Mouse (Mus musculus): Measurements from ENCODE around the gene 4930519P11Rik. TPM values are rescaled to one million over a fixed set of nuclear protein-coding genes. Genes with fewer than 3 reads are reported as not detected.

Gene 4930519P11Rik
- not detected in 2 replicates for polyA plus RNA-seq (2014; fragmentation: Nextera tagmentation; extraction: Ambion mirVana)

DNA sequence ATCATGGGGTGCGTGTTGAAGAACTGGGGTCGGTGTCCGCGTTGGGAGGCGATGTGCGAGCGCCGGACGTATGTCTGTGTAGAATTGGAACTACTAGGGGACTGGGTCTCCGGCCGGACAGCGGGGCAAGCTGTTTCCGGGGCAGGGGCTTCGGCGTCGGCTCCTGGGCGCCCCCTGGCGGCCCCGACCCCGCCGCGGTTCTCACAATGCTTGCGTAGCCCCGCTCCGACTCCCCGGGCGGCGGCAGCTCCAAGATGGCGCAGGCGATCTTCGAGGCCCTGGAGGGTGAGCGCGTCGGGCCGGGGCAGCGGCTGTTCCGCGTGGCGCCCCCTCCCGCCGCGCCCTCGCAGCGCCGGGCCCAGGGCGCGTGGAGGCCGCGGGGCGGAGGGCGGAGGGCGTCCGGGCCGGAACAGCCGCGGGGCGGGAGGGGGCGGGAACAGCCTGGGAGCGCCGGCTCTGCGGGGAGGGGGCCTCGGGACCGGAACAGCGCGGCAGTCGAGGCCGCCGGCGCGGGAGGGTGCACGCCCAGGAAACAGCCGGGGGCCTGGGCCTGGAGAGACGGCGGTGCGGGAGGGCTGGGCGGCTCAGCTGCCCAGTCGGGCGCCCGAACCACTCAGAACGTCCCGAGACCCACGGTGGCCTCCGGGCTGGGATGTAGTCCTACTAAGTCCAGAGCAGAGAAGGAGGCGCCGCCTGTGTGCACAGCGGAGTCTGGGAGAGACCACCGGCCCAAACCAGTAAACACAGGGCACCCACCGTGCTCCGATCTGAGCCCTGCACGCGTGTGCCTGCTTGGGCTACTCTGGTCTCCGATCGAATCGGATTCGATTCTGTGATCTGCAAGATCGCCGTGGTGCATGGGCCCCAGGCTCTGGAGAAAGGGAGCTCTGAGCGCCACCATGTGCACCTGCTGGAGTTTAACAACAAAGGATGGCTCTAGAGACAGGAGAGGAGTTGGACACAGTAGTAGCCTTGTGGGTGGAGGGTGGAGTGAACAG, at the start of gene 4930519P11Rik, which contains the start of gene Zfp341:
Gene 4930519P11Rik (minus strand): TSS at position 320 of the 998 bp plus-strand sequence.
Gene Zfp341 (plus strand): TSS at position 180 of the 998 bp plus-strand sequence.
- WGBS: under 1% methylated on average over 69 of the region's 98 CpGs
- peak within 1 kb of the TSS; percentile 57 for H3K4me3 ChIP-seq (ENCODE audit: low read depth, low read length)
- ATAC-seq (replicated peaks; ENCODE audit: insufficient number of reproducible peaks, low FRiP score, low TSS enrichment, low read depth) (peak; percentile 92), DNase-seq (ENCODE audit: low spot score) (peak; percentile 94)
- no peaks in the 10 kb centered on the region for H3K27me3 ChIP-seq (ENCODE audit: control insufficient read depth, insufficient read depth, low read length)
- H3K27ac ChIP-seq (replicated peaks; ENCODE audit: low read depth, low read length): peak within 1 kb of the TSS; percentile 91
- H3K9ac ChIP-seq (replicated peaks; ENCODE audit: low read length): peak within 1 kb of the TSS; percentile 87
- H3K36me3 ChIP-seq (replicated peaks; ENCODE audit: control insufficient read depth, insufficient read depth, low read depth, low read length): no peaks in the 10 kb centered on the region
- H3K4me1 ChIP-seq (ENCODE audit: control insufficient read depth, insufficient read depth, low read length): no peaks in the 10 kb centered on the region
- H3K9me3 ChIP-seq (replicated peaks; ENCODE audit: control insufficient read depth, low read length): no peaks in the 10 kb centered on the region
- peak within 1 kb of the TSS; percentile 83 for H3K4me2 ChIP-seq (ENCODE audit: low read depth, low read length)

GRCm38 (mm10) chr2:154659531-154660074, 46.4 kb upstream of the 4930519P11Rik start:
- no peaks in the 10 kb centered on the region for H3K36me3 ChIP-seq (replicated peaks; ENCODE audit: control insufficient read depth, insufficient read depth, low read depth, low read length)
- 72% methylated on average over 5 of the region's 5 CpGs for WGBS
- no peaks in the 10 kb centered on the region for H3K27me3 ChIP-seq (ENCODE audit: control insufficient read depth, insufficient read depth, low read length)
- H3K4me3 ChIP-seq (ENCODE audit: low read depth, low read length): no peak overlapping the region
- no peak for DNase-seq (ENCODE audit: low spot score)
- no peak overlapping the region for H3K27ac ChIP-seq (replicated peaks; ENCODE audit: low read depth, low read length)
- no peaks in the 10 kb centered on the region for H3K4me1 ChIP-seq (ENCODE audit: control insufficient read depth, insufficient read depth, low read length)
- no peak overlapping the region for H3K9ac ChIP-seq (replicated peaks; ENCODE audit: low read length)
- no peak overlapping the region for H3K4me2 ChIP-seq (ENCODE audit: low read depth, low read length)
- no peaks in the 10 kb centered on the region for H3K9me3 ChIP-seq (replicated peaks; ENCODE audit: control insufficient read depth, low read length)
- ATAC-seq (replicated peaks; ENCODE audit: insufficient number of reproducible peaks, low FRiP score, low TSS enrichment, low read depth): no peak

DNA sequence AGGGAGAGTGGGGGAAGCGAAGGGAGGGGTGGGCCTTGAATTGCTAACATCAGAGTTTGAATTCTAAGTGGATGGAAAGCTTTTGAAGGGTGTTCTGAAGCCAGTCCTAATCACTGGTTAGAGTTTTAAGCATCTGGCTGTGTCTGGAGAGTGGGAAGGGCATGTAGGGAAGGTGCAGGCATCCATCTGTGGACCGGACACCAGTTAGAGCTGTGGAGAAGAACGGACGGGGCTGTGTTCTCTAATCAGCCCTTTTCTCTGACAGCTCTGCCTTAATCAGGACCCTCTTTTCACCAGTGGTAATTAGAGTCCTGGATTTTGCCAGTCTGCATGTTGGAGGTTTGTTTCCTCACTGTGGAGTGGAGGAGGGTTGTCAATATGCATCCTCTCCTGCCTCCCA, 45.8 kb upstream of the 4930519P11Rik start:
- no peaks in the 10 kb centered on the region for H3K27me3 ChIP-seq (ENCODE audit: control insufficient read depth, insufficient read depth, low read length)
- no peak overlapping the region; the same call in 1 of the 2 replicates for H3K9ac ChIP-seq (replicated peaks; ENCODE audit: low read length)
- DNase-seq (ENCODE audit: low spot score) (no peak), ATAC-seq (replicated peaks; ENCODE audit: insufficient number of reproducible peaks, low FRiP score, low TSS enrichment, low read depth) (no peak)
- no peak overlapping the region for H3K4me2 ChIP-seq (ENCODE audit: low read depth, low read length)
- no peaks in the 10 kb centered on the region for H3K4me1 ChIP-seq (ENCODE audit: control insufficient read depth, insufficient read depth, low read length)
- H3K9me3 ChIP-seq (replicated peaks; ENCODE audit: control insufficient read depth, low read length): no peaks in the 10 kb centered on the region
- H3K4me3 ChIP-seq (ENCODE audit: low read depth, low read length): no peak overlapping the region
- no peaks in the 10 kb centered on the region for H3K36me3 ChIP-seq (replicated peaks; ENCODE audit: control insufficient read depth, insufficient read depth, low read depth, low read length)
- H3K27ac ChIP-seq (replicated peaks; ENCODE audit: low read depth, low read length): no peak overlapping the region
- 78% methylated on average over 4 of the region's 4 CpGs for WGBS

DNA sequence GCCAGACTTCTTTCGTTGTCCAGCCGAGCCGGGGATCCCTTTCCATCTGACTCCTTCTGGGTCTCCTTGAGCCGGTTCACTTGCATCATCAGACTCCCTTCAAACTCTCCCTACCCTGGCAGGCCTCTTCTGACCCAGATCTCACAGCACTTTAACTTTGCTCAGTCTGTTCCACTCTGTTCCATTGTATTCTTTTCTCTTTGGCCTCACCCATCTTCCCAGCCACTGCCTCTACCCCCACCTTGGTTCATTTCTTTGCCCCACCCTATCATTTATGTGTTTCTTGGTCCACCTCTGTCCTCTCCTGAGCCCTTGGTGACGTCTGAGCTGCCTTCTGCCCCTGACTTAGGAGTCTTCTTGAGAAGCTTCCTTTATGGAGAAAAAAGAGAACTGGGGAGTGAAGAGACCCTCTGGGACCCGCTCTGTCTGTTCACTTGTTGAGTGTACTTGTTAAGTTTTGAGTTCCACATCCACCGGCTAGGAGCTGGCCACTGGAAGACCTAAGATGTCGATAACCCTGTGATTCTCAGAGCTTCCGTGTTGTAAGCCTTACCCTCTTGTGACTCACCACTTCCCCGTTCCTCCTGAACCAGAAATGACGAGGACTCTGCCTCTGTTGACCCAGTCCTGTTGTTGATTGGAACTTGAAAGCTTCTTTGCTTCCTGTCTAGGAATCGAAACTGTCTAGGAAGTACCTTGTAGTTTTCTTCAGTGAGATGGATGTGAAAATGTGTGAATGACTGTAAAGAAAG, 44.4 kb upstream of the 4930519P11Rik start:
- Histone ChIP-seq H3K4me3 (ENCODE audit: low read depth, low read length) (peak overlapping the region; percentile 88), H3K36me3 (replicated peaks; ENCODE audit: control insufficient read depth, insufficient read depth, low read depth, low read length) (no peaks in the 10 kb centered on the region), H3K9ac (replicated peaks; ENCODE audit: low read length) (peak overlapping the region; percentile 90), H3K4me1 (ENCODE audit: control insufficient read depth, insufficient read depth, low read length) (no peaks in the 10 kb centered on the region), H3K27ac (replicated peaks; ENCODE audit: low read depth, low read length) (0 out of 2 replicates have a peak overlapping the region, but pooled peaks have one; percentile 56), H3K9me3 (replicated peaks; ENCODE audit: control insufficient read depth, low read length) (no peaks in the 10 kb centered on the region), H3K4me2 (ENCODE audit: low read depth, low read length) (peak overlapping the region; percentile 69), H3K27me3 (ENCODE audit: control insufficient read depth, insufficient read depth, low read length) (no peaks in the 10 kb centered on the region)
- ATAC-seq (replicated peaks; ENCODE audit: insufficient number of reproducible peaks, low FRiP score, low TSS enrichment, low read depth): 0 out of 2 replicates have a peak, but pooled peaks have one; percentile 1
- WGBS: 13% methylated on average over 12 of the region's 12 CpGs
- DNase-seq (ENCODE audit: low spot score): no peak

- no peaks in the 10 kb centered on the region for H3K27me3 ChIP-seq (ENCODE audit: control insufficient read depth, insufficient read depth, low read length)
- DNase-seq (ENCODE audit: low spot score) (peak; percentile 99), ATAC-seq (replicated peaks; ENCODE audit: insufficient number of reproducible peaks, low FRiP score, low TSS enrichment, low read depth) (peak; percentile 99)
- H3K4me2 ChIP-seq (ENCODE audit: low read depth, low read length): peak overlapping the region; percentile 69
- H3K9me3 ChIP-seq (replicated peaks; ENCODE audit: control insufficient read depth, low read length): no peaks in the 10 kb centered on the region
- H3K27ac ChIP-seq (replicated peaks; ENCODE audit: low read depth, low read length): peak overlapping the region; percentile 56; the same call in 1 of the 2 replicates
- WGBS: under 1% methylated on average over 66 of the region's 67 CpGs
- H3K36me3 ChIP-seq (replicated peaks; ENCODE audit: control insufficient read depth, insufficient read depth, low read depth, low read length): no peaks in the 10 kb centered on the region
- H3K4me3 ChIP-seq (ENCODE audit: low read depth, low read length): peak overlapping the region; percentile 88
- H3K9ac ChIP-seq (replicated peaks; ENCODE audit: low read length): peak overlapping the region; percentile 90
- H3K4me1 ChIP-seq (ENCODE audit: control insufficient read depth, insufficient read depth, low read length): no peaks in the 10 kb centered on the region
Measured at GRCm38 (mm10) chr2:154656710-154657485, 43.7 kb upstream of the 4930519P11Rik start.

- Histone ChIP-seq H3K27me3 (ENCODE audit: control insufficient read depth, insufficient read depth, low read length) (no peaks in the 10 kb centered on the region), H3K27ac (replicated peaks; ENCODE audit: low read depth, low read length) (no peak overlapping the region), H3K9me3 (replicated peaks; ENCODE audit: control insufficient read depth, low read length) (no peaks in the 10 kb centered on the region), H3K9ac (replicated peaks; ENCODE audit: low read length) (no peak overlapping the region), H3K36me3 (replicated peaks; ENCODE audit: control insufficient read depth, insufficient read depth, low read depth, low read length) (no peaks in the 10 kb centered on the region), H3K4me3 (ENCODE audit: low read depth, low read length) (no peak overlapping the region), H3K4me1 (ENCODE audit: control insufficient read depth, insufficient read depth, low read length) (no peaks in the 10 kb centered on the region), H3K4me2 (ENCODE audit: low read depth, low read length) (no peak overlapping the region)
- ATAC-seq (replicated peaks; ENCODE audit: insufficient number of reproducible peaks, low FRiP score, low TSS enrichment, low read depth): no peak
- WGBS: 84% methylated on average over 2 of the region's 2 CpGs
- DNase-seq (ENCODE audit: low spot score): no peak
Measured at GRCm38 (mm10) chr2:154655878-154656414, 42.7 kb upstream of the 4930519P11Rik start.

GRCm38 (mm10) chr2:154654976-154655375, 41.7 kb upstream of the 4930519P11Rik start:
- no peak for DNase-seq (ENCODE audit: low spot score)
- ATAC-seq (replicated peaks; ENCODE audit: insufficient number of reproducible peaks, low FRiP score, low TSS enrichment, low read depth): no peak
- H3K9ac ChIP-seq (replicated peaks; ENCODE audit: low read length): no peak overlapping the region
- H3K27me3 ChIP-seq (ENCODE audit: control insufficient read depth, insufficient read depth, low read length): no peaks in the 10 kb centered on the region
- no peak overlapping the region for H3K4me2 ChIP-seq (ENCODE audit: low read depth, low read length)
- H3K4me1 ChIP-seq (ENCODE audit: control insufficient read depth, insufficient read depth, low read length): no peaks in the 10 kb centered on the region
- no peak overlapping the region for H3K4me3 ChIP-seq (ENCODE audit: low read depth, low read length)
- no peaks in the 10 kb centered on the region for H3K36me3 ChIP-seq (replicated peaks; ENCODE audit: control insufficient read depth, insufficient read depth, low read depth, low read length)
- no peaks in the 10 kb centered on the region for H3K9me3 ChIP-seq (replicated peaks; ENCODE audit: control insufficient read depth, low read length)
- WGBS: 93% methylated on average over 12 of the region's 12 CpGs
- H3K27ac ChIP-seq (replicated peaks; ENCODE audit: low read depth, low read length): no peak overlapping the region

All from embryonic facial prominence, embryonic 11.5 days (tissue).